Mouse (Mus musculus): ENCODE data around the gene H2-M10.6. TPM values are rescaled to one million over a fixed set of nuclear protein-coding genes. Genes with fewer than 3 reads are reported as not detected.
A peak's percentile ranks its signal among the peaks of the same experiment; 100 is the strongest.
"Not testable (repeated sequence)": the region's sequence is repeated elsewhere in the genome, so short reads cannot be mapped to it uniquely, and the experiment has no call there.

H2-M10.6 gene
- not detected in 2 replicates for polyA plus RNA-seq (2015; fragmentation: Nextera tagmentation; extraction: Ambion mirVana)

DNA sequence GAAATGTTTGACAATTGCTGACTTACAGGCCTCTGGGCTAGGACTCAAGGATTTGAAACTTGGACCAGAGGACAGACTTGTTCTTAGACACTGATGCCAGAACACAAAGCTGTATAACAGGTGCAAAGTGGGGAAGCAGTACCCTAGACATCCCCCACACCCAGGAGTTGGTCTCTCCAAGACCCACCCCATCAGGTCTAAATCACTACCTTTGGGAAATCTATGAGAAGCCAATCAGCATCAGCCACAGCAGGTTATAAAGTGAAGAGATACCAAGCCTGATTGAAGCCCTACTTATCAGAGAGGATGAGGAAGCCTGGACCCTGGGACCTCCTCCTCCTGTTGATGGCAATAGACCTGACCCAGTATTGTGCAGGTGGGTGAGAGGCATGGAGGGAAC, at the start of gene H2-M10.6:
Gene H2-M10.6 (plus strand): TSS at position 301 of the 400 bp plus-strand sequence.
- Histone ChIP-seq H3K27ac (no peak within 1 kb of the TSS), H3K4me2 (ENCODE audit: low read length) (no peak within 1 kb of the TSS), H3K4me1 (replicated peaks; ENCODE audit: insufficient read depth, low read length) (no peaks in the 10 kb centered on the region), H3K9me3 (replicated peaks; ENCODE audit: low read length) (no peaks in the 10 kb centered on the region), H3K9ac (ENCODE audit: low read depth, low read length) (no peak within 1 kb of the TSS), H3K27me3 (ENCODE audit: insufficient read depth, low read length) (no peaks in the 10 kb centered on the region), H3K4me3 (replicated peaks; ENCODE audit: low read depth, low read length) (no peak within 1 kb of the TSS), H3K36me3 (ENCODE audit: insufficient read depth, low read length) (no peaks in the 10 kb centered on the region)
- no peak for TF ChIP-seq CTCF (IDR thresholded peaks at IDR 0.05; ENCODE audit: low read depth)
- ATAC-seq (replicated peaks; ENCODE audit: low FRiP score, low read depth): no peak
- DNase-seq (ENCODE audit: low spot score): no peak

DNA sequence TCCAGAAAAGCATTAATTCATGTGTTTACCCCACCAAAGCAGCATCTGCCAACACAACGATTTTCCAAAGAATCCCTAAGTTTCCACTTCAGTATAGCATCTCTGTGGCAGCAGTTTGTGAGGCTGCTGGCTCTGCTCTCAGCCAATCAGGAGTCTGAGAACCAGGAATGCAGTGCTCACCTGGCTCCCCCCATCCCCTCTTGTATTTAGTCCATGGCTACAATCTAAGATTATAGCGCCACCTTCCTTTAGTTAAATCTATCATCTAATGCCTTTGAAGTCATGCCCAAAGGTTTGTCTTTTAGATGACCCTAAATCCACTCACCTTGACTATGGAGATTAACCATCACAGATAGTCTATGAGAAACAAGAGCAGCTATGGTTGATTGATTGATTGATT, 48.2 kb upstream of the H2-M10.6 start:
- ATAC-seq (replicated peaks; ENCODE audit: low FRiP score, low read depth) (no peak), DNase-seq (ENCODE audit: low spot score) (no peak)
- Histone ChIP-seq H3K9ac (ENCODE audit: low read depth, low read length) (no peak overlapping the region), H3K36me3 (ENCODE audit: insufficient read depth, low read length) (no peaks in the 10 kb centered on the region), H3K9me3 (replicated peaks; ENCODE audit: low read length) (no peaks in the 10 kb centered on the region), H3K4me3 (replicated peaks; ENCODE audit: low read depth, low read length) (no peak overlapping the region), H3K27ac (no peak overlapping the region), H3K4me2 (ENCODE audit: low read length) (no peak overlapping the region), H3K27me3 (ENCODE audit: insufficient read depth, low read length) (no peaks in the 10 kb centered on the region), H3K4me1 (replicated peaks; ENCODE audit: insufficient read depth, low read length) (no peaks in the 10 kb centered on the region)
- 43% methylated on average over 2 of the region's 2 CpGs for WGBS
- TF ChIP-seq CTCF (IDR thresholded peaks at IDR 0.05; ENCODE audit: low read depth): no peak

DNA sequence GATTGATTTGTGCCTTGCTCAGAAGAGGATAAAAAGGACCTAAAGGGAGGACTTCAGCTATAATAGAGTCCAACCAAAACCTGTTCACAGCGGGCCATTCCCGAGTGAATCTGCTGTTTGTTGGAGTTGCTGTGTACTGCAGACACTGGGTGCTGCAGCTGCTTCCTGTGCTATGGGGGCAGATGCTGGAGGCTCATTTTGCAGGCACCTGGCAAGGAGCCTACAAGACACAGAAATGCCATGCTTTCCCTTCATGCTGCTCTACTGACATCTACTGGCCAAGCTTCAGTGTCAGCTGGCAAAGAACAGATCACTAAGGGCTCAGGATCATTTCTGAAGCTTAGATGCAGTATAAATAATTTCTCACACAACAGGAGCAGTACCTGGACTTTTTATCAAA, 47.7 kb upstream of the H2-M10.6 start:
- TF ChIP-seq CTCF (IDR thresholded peaks at IDR 0.05; ENCODE audit: low read depth): peak; percentile 65
- ATAC-seq (replicated peaks; ENCODE audit: low FRiP score, low read depth): not testable (repeated sequence)

DNA sequence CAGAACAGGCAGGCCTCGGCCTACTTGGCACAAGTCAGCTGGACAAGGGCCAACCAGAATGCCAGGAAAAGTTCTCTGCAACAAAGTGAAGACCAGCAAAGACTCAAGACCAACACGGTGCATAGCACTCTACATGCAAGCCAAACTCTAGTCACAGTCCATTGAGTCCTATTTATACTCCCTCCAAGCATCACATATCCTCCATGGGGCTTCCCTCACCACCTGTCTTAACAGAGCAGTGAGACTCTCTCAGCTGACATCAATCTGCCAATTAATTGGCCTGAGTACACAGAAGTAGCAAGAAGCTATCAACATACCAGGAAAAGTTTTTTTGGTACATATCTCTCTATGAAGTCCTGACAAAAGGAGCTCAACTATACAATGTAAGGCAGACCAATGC, 46.6 kb upstream of the H2-M10.6 start:
- H3K4me1 ChIP-seq (replicated peaks; ENCODE audit: insufficient read depth, low read length); H3K27me3 ChIP-seq (ENCODE audit: insufficient read depth, low read length); H3K4me3 ChIP-seq (replicated peaks; ENCODE audit: low read depth, low read length); H3K9ac ChIP-seq (ENCODE audit: low read depth, low read length); H3K36me3 ChIP-seq (ENCODE audit: insufficient read depth, low read length); H3K9me3 ChIP-seq (replicated peaks; ENCODE audit: low read length); H3K27ac ChIP-seq; H3K4me2 ChIP-seq (ENCODE audit: low read length): not testable (repeated sequence)
- peak; percentile 24 for DNase-seq (ENCODE audit: low spot score)
- ATAC-seq (replicated peaks; ENCODE audit: low FRiP score, low read depth): 0 out of 2 replicates have a peak, but pooled peaks have one; percentile 57
- 55% methylated on average over 2 of the region's 2 CpGs for WGBS

More for the DNA sequence above, 47.7 kb upstream of the H2-M10.6 start:
- H3K27ac ChIP-seq; H3K4me1 ChIP-seq (replicated peaks; ENCODE audit: insufficient read depth, low read length); H3K4me3 ChIP-seq (replicated peaks; ENCODE audit: low read depth, low read length); H3K4me2 ChIP-seq (ENCODE audit: low read length); H3K36me3 ChIP-seq (ENCODE audit: insufficient read depth, low read length); H3K9ac ChIP-seq (ENCODE audit: low read depth, low read length); H3K9me3 ChIP-seq (replicated peaks; ENCODE audit: low read length); H3K27me3 ChIP-seq (ENCODE audit: insufficient read depth, low read length): not testable (repeated sequence)
- DNase-seq (ENCODE audit: low spot score): peak; percentile 36
- 25% methylated on average over 2 of the region's 2 CpGs for WGBS

DNA sequence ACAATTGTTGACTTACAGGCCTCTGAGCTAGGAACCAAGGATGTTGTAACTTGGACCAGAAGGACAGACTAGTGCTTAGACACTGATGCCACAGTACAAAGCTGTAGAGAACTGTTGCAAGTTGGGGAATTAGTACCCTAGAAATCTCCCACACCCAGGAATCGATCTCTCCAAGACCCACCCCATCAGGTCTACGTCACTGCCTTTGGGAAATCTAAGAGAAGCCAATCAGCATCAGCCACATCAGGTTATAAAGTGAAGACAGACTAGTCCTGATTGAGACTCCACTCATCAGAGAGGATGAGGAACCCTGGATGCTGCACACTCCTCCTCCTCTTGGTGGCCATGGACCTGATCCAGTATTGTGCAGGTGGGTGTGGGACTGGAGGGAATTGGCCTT, 39.4 kb upstream of the H2-M10.6 start, which contains the start of gene H2-M10.5:
Gene H2-M10.5 (plus strand): TSS at position 301 of the 400 bp plus-strand sequence.
- H3K36me3 ChIP-seq (ENCODE audit: insufficient read depth, low read length); H3K9ac ChIP-seq (ENCODE audit: low read depth, low read length); H3K4me3 ChIP-seq (replicated peaks; ENCODE audit: low read depth, low read length); H3K4me1 ChIP-seq (replicated peaks; ENCODE audit: insufficient read depth, low read length); ATAC-seq (replicated peaks; ENCODE audit: low FRiP score, low read depth); DNase-seq (ENCODE audit: low spot score); H3K27ac ChIP-seq; H3K4me2 ChIP-seq (ENCODE audit: low read length); H3K27me3 ChIP-seq (ENCODE audit: insufficient read depth, low read length); H3K9me3 ChIP-seq (replicated peaks; ENCODE audit: low read length): not testable (repeated sequence)
- 92% methylated on average over 2 of the region's 2 CpGs for WGBS

DNA sequence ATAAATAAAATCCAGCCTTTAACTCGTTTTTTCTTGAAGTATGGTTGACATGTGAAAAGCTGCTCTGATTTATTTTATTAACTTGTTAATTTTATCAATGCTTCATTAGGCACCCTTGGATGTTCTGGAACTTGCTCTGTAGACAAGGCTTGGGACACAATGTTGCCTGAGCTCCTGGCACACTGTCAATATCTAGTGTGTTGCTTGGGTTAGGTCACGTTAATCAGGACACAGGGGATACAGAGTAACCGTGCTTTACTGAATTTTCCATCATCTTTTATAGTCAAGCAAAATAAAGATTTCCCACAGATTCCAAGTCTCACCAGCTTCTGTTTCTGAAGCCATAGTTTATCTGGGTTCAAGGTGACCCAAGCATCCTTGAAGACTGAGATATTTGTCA, 30.4 kb upstream of the H2-M10.6 start:
- H3K4me3 ChIP-seq (replicated peaks; ENCODE audit: low read depth, low read length): no peak overlapping the region
- TF ChIP-seq CTCF (IDR thresholded peaks at IDR 0.05; ENCODE audit: low read depth): no peak
- ATAC-seq (replicated peaks; ENCODE audit: low FRiP score, low read depth): no peak

DNA sequence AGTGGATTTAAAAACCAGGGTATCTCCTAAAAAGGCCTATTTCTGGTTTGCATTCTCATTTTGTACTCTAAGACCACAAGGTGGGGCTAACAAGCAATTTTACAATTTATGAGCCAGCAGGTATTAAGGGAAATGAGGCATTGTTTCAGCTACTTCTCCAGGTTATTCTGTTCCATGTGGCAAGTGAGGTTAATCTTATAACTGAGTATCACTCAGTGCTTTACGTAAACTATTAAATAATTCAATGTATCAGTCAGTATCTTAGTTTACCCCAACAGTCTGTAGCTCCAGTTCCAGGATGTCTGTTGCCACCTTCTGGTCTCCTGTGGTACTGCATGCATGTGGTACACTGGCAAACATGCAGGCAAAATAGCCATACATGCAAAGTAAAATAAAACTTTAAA, 25.5 kb upstream of the H2-M10.6 start:
- ATAC-seq (replicated peaks; ENCODE audit: low FRiP score, low read depth); H3K36me3 ChIP-seq (ENCODE audit: insufficient read depth, low read length); H3K4me1 ChIP-seq (replicated peaks; ENCODE audit: insufficient read depth, low read length); H3K9me3 ChIP-seq (replicated peaks; ENCODE audit: low read length); H3K4me2 ChIP-seq (ENCODE audit: low read length); H3K4me3 ChIP-seq (replicated peaks; ENCODE audit: low read depth, low read length); H3K27me3 ChIP-seq (ENCODE audit: insufficient read depth, low read length); H3K27ac ChIP-seq; H3K9ac ChIP-seq (ENCODE audit: low read depth, low read length): not testable (repeated sequence)
- peak; percentile 78 for TF ChIP-seq CTCF (IDR thresholded peaks at IDR 0.05; ENCODE audit: low read depth)
- peak; percentile 33 for DNase-seq (ENCODE audit: low spot score)
- 41% methylated on average over 1 of the region's 1 CpGs for WGBS

More for the DNA sequence above, 30.4 kb upstream of the H2-M10.6 start:
- no peak overlapping the region for H3K27ac ChIP-seq
- H3K9ac ChIP-seq (ENCODE audit: low read depth, low read length): no peak overlapping the region
- no peak for DNase-seq (ENCODE audit: low spot score)
- WGBS: 55% methylated on average over 3 of the region's 3 CpGs
- no peaks in the 10 kb centered on the region for H3K4me1 ChIP-seq (replicated peaks; ENCODE audit: insufficient read depth, low read length)
- no peak overlapping the region for H3K4me2 ChIP-seq (ENCODE audit: low read length)
- no peaks in the 10 kb centered on the region for H3K27me3 ChIP-seq (ENCODE audit: insufficient read depth, low read length)
- H3K9me3 ChIP-seq (replicated peaks; ENCODE audit: low read length): no peaks in the 10 kb centered on the region
- no peaks in the 10 kb centered on the region for H3K36me3 ChIP-seq (ENCODE audit: insufficient read depth, low read length)
